Mouse (Mus musculus) adrenal gland, postnatal 14 days (tissue): Measurements from ENCODE around the gene Kcnb1. TPM values are rescaled to one million over a fixed set of nuclear protein-coding genes. Genes with fewer than 3 reads are reported as not detected.

Experiments
- DNase-seq: peaks from one replicate; pipeline ENCODE4 v3.0.0; 2021; ENCODE audit warnings: mixed read lengths
- total RNA-seq: library from RNA; stranded (reverse); gene quantifications from 2 replicates; pipeline ENCODE4 v1.2.3, GENCODE M21; 2021

Gene Kcnb1
- total RNA-seq, 1 experiment from 2014 or later = 22.1 TPM

DNA sequence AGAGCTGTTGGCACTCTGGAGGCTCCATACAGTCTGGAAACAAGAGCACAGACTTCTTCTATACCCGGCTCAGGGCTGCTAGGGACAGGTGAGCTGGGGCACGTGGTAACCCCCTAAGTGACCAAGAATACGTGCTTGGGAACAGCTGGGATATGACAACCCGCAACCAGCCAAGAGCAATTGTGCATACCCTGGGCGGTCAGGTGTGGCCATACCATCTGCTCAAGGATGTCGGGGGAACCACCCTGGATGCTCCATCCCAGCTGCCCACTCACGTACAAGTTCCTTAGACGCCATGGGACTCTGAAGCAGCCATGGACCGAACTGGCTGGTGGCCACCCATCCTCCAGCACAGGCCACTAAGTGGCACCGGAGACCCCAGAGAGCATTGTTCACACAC lies 26.8 kb downstream of the Kcnb1 start:
- no peak for DNase-seq

DNA sequence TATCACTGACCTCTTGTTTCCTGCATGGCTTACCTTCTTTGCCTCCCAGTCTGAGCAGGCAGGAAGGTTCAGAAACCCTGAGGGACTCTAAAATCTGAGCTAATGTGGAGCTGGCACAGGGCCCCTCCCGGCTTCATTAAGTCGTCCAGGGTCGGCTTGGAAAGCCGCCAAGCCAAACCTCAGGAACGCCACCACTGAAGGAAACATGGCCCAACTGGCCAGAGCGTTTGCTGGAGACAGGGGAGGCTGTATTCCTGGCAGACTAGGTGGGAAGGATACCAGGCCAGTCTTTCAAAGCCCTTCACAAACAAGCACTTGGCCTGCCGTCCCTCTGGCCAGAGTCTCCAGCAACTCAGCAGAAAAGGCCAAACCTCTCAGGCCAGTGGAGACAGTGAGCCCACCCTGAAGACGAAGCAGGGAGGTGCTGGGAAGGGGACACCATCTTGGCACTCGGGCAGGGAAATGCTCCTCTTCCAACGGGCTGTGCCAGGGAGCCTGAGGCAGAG lies 27.4 kb downstream of the Kcnb1 start:
- peak; percentile 66 for DNase-seq

DNA sequence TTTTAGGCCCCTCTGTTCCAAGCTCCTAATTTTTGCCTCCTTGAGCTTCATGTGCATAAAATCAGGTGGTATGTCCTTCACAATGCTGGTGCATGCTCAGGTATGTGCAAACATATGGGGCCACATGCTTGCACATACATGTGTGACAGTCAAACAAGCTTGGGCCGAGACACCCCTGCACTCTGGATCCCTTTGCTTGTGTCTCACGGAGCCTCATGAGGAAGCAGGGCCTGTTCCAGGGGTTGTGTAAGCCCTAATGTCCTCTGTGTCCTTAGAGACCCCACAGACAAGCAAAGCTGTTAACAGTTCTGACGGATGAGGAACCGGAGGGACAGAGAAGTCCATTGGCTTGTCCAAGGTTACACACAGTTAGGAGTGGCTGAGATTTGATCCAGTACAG lies 30.2 kb downstream of the Kcnb1 start:
- DNase-seq = no peak

DNA sequence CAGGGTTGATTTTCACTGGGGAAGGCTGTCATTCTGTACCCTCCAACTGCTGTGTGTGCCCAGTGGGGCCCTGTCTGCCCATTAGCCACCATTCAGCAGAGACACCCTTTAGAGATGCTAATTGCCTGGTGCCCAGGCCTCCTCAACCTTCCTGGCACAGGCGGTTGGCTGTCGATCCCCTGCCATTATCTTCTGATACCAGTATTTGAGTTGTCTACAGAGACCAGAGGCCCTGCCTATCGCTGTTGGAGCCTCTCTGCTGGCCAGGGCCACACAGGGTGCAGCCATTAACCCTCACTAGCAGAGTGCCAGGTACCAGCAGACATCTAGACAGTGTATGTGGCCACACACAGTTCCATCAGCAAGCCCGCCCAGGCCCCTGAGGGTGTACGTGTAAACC lies 31.2 kb downstream of the Kcnb1 start:
- DNase-seq = no peak

DNA sequence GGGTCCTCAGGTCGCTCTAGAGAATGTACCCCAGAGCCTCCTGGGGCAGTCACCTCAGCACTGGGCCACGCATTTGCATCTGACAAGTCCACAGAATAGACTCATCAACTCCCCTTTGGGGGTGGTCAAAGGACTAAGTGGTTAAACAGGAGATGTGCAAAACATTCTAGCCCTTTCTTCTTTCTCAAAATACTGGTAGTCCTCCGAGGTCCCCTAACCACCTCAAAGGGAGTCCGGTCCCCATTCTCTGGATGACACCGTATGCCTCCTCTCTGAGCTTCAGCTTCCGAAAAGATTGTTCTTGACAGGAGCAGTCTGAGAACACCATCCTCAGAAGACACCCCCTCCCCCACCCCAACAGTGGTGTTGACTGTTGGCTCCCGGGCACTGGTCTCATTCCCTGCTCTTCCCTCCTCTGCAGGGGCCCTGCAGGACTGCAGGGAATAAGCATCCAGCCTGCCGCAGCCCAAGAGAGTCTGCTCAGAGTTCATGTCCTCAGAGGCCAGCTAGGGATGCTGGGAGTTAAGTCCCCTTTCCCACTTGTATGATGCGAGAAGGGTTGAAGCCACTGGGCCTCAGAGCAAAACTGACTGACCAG lies 33.7 kb downstream of the Kcnb1 start:
- no peak for DNase-seq

DNA sequence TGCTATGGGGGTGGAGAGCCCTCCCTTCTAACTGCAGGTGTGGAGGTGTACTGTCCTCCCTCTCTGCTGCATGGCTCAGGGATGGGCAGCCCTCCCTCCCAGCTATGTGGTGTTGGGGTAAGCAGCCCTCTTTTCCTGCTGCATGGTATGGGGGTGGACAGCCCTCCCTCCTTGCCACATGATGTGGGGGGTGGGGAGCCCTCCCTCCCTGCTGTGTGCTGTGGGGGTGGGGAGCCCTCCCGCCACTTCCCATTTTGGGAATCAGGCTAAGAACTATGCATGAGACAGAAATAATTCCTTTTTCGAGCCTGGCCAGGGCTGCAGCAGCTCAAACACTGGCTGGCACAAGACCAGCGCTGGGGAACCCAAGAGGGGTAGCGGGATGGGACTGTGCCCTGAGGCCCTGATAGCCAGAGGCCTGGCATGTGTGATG lies 34.4 kb downstream of the Kcnb1 start:
- no peak for DNase-seq

DNA sequence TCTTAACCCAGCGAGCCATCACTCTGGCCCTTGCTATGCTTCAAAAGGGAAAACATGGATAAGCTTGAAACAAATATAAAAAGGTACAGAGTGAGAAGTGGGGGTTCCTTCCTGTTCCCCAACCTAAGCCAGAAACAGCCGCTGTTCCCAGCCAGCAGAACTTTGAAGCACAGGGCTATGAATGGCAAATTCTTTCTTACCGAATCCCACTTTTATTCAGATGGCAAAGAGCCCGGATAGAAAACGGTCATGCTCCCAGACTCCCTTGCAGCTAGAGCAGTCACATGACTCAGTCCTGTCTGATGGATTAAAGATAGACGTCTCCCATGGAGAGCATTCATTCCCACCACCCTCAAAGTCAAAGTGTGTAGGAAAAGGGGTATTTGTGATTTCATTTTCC lies 39.1 kb downstream of the Kcnb1 start:
- DNase-seq = no peak

DNA sequence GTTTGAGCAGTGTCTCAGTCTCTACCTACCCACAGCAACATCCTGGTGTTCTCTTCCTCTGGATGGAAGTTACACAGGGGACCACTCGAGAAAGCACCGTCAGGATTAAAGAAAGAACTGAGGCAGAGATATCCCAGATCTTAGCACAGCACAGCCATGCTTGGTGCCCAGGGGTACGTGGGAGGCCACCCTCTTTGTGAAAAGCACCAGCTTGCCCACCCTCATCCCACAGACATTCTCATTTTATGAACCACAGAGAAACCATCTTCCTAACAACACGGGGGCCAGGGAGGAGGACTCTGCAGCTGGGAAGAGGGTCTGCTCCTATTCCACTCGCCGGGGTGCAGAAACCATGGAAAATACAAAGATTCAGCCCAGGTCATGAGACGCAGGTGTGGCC lies 39.8 kb downstream of the Kcnb1 start:
- no peak for DNase-seq

DNA sequence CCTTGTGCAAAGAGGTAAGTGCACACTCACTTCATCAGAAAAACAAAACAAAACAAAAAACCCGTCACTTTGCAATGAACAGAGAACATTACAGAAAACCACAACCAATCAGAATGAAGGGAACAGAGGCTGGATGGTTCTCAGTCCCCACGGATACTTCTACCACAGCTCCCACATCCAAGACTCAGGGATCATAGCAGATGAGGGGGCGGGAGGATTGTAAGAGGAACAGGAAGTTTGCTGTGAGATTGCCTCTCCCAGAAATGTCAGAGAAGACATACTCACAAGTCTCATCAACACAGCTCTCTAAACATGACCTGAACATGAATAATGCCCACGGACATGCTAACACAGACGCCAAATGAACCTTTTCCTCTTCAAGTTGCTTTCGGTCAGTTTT lies 40.9 kb downstream of the Kcnb1 start:
- no peak for DNase-seq

DNA sequence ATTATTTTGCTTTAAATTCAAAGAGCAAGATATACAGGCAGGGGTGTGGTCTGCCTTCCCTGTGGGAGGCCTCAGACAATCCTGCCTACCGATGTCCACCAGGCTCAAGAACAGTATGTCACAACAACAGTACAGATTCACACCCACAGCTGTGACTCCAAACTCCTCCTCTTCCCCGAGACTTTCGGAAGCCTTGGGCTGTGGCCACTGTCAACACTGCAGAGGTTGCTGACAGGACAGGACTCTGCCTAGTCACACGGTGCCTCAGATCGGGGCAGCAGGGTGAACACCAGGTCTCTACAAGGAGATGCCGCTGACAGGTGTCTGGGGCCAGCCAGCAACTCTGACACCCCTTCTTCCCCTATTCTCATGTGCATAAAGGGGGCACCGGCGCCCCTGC lies 42.2 kb downstream of the Kcnb1 start:
- DNase-seq = peak; percentile 51

DNA sequence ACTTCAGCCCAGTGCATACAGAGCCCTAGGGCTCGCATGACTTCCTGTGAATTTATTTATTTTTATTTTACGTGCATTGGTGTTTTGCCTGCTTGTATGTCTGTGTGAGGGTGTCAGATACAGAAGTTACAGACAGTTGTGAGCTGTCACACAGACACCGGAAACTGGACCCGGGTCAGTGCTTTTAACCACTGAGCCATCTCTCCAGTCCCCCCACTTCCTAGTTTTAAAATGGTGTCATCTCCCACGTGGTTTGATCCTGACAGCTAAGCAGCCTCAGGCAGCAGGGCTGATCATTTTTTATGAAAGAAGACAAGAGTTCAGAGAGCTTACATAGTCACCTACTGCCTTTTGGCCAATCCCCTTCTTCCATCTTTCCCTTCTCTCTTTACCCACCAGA lies 44.1 kb downstream of the Kcnb1 start:
- DNase-seq = no peak

DNA sequence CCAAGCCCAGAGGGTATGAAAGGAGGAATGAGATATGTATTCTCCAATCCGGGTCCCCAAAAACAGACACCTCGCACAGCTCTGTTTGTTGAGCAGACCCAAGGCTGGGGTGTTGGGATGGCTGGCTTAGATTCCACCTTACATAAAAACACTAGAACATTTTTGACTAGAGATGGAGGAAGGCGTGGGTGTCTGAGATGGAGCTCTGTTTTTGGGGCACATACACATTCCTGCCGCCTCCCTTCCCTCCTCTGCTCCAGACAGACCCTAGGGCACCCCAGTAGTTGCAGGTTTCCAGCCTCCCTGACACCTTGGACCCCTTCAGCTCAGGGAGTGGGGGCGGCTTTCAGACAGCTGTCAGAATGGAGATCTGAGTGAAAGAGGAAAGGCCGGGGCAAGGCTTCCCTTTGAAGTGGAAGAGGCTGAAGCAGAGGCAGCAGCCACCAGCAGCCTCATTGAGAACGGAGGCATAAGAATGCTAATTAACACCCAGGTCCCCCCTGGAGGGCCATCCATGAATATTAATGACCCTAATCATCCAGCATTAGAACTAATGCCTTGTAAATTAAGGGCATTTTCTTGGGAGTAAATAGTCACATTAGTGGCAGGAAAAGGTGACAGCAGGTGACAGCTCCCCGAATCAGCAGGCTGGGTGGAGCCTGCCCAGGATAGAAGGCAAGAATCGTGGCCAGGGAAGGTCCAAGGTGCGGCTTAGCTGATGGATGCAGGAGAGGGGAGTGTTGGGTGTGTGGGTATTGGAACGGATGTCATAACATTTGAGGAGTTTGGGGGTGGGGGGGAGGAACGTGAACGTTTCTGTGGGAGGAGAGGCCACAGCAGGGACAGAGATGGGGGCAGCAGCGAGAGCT lies 45.3 kb downstream of the Kcnb1 start:
- no peak for DNase-seq

DNA sequence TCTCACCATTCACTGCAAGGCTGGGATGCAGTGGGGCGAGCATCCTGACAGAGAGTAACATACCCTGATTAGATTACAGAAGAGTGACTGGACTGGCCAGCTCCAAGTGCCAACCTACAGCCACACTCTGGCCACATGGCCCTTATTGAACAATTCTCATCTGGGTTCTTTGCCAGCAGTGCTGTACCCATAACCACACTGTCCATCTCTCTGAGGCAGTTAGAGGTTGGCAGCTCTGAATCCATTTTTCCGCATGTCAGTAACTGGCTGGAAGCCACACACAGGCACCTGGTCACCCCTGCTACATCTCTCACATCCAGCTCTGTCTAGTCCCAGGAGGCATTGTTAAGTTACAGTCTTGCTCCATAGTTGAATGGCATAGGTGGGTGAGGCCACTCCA lies 46.0 kb downstream of the Kcnb1 start:
- no peak for DNase-seq

DNA sequence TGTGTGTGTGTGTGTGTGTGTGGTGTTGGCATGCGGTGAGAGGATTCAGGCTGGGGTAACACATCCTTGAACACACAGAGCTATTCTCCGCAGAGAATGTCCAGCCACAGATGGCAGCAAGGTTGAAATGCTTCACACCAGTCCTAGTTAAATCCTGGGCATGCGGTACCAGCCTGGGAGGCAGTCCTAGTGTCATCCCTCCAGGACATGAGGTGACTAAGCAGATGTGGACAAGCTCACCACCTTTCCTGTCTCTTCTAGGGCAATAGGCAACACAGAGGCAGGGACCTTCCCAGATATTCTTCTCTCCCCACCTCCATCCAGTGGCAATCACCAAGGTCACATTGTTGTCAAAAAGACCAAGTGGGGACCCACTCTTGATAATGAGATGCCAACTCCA lies 47.7 kb downstream of the Kcnb1 start:
- DNase-seq = no peak

DNA sequence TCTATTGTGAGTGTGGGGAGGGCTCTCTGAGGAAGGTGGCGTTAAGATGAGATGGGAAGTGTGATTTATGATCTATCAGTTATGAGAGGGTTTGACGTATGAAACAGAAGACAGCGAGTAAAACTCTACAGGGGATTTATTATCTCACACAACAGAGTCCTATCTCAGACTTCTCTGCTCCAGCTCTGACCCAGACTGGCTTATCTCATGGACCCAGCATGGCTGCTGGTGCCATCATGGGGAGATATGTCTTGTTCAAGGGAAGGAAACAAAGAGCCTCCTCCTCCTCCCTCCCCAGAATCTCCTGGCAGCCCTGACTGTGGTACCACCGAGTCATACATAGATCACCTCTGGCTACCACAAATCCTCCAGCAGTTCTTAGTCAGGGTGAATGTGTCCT lies 48.1 kb downstream of the Kcnb1 start:
- no peak for DNase-seq

DNA sequence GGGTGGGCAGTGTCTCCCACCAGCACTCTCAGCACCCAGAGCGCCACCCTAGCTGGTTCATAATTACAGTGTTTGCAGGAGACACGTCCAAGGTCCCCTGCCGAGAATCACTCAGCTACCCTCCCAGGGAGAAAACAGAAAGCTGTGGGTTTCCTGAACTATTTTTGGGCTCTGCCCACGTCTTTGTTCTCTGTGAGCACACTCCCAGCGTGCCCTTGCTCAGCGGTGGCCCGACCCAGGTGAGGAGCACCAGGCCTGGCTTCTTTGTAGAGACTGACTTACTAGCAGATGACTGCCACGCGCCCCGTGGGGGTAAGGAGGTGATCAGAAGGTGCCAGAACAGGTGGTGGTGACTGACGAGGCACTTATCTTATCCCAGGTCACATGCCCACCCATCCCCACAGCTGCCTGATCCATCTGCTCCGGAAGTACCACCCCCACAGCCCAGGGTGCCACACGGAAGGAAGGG lies 50.1 kb downstream of the Kcnb1 start:
- DNase-seq = no peak

DNA sequence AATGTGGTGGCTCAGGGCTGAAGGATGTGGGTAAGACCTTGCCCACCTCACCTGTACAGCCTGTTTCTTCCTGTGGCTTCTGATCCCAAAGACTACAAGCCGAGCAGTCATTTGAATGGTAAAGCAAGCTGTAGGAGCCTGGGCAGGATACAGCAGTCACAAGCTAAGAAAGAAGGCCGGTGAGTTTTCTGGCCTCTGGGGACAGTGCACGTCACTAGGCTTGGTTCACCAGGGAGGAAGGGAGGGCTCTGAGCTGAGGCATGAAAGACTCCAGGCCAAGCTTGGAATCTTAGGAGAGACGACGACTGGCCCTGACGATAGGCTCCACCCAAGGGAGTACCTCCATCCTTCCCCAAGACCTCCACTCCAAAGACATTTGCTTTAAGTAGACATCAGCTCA lies 51.3 kb downstream of the Kcnb1 start:
- no peak for DNase-seq

DNA sequence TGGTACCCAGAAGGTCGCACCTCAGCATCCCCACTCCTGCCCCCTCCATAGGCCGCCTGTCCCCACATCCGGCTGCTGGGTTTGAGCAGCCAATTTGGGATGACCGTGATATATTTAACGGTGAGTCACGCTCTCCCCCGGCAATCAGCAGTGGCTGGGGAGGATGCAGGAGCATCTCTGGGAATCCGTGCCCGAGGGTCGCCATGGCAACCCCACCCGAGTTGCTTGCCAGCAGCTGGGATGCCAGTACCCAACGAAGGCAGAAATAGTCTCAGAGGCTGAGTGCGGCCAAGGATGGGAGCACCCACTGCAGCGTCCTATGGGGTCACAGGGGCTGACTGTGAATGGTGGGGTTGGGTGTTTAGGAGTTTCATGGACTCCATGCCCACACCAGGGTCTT lies 53.0 kb downstream of the Kcnb1 start:
- DNase-seq = peak; percentile 29

DNA sequence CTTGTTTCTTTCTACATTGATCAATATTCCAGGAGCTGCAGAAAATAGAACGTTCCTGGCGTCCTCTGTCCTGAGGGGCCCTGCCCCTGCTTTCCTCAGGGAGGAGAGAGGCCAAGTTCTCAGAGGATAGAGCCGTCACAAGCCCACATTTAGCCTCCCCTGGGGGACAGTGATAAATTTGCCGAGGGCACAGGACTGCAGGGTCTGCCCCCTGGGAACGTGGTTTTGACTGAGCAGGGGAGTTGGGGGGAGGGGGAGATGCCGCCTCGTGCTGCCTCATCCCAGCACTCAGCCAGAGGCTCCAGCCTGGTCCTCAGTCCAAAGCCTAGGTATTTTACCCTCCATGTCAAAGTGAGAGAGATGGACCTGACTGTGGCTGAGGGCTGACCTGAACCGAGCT lies 57.9 kb downstream of the Kcnb1 start:
- no peak for DNase-seq

DNA sequence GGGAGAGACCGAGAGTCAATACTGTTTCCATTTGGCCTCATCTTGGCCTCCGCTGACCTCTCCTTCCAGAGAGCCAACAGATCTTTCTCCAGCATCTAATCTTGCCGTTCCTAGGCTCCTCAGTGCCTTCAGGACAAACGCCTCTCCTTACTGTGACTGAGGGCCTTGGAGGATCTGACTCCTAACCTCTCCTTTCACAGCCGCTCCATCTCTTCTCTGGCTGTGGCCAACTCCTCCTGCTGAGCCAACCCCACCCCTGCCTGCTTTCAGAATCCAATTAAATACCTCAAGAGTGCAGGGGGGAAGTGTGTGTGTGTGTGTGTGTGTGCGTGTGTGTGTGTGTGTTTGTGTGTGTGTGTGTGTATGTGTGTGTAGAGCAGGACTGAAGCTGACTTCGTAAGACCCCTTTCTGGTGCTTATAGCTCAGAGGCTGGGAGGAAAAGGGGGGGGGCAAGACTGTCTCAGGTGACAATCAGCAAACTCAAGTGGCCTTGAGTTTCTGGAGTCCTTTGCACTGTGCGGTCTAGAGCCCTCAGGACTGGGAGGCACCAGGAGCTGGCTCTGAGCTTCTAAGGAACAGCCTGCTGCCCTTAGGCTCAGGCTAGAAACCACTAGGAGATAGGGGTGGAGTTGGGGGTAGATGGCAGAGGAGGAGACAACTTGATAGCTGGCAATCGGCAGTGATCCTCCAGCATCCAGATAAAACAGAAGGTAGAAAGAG lies 59.7 kb downstream of the Kcnb1 start:
- DNase-seq = no peak

DNA sequence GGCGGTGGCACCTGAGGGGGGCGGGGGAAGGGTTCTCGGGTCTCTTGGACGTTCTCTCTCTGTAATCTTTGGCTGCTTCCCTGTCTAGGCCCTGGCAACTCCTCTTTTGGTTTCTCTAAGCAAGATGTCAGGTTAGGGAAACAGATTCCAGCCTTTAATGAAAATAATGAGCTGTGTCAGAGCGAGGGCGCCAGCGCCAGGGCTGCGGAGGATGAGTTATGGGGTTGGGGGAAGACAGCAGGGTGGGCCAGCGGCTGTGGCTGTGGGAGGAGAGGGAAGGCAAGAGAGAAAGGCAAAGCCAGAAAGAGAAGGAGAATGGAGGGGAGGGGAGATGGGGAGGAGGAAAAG lies 60.4 kb downstream of the Kcnb1 start:
- DNase-seq = no peak

DNA sequence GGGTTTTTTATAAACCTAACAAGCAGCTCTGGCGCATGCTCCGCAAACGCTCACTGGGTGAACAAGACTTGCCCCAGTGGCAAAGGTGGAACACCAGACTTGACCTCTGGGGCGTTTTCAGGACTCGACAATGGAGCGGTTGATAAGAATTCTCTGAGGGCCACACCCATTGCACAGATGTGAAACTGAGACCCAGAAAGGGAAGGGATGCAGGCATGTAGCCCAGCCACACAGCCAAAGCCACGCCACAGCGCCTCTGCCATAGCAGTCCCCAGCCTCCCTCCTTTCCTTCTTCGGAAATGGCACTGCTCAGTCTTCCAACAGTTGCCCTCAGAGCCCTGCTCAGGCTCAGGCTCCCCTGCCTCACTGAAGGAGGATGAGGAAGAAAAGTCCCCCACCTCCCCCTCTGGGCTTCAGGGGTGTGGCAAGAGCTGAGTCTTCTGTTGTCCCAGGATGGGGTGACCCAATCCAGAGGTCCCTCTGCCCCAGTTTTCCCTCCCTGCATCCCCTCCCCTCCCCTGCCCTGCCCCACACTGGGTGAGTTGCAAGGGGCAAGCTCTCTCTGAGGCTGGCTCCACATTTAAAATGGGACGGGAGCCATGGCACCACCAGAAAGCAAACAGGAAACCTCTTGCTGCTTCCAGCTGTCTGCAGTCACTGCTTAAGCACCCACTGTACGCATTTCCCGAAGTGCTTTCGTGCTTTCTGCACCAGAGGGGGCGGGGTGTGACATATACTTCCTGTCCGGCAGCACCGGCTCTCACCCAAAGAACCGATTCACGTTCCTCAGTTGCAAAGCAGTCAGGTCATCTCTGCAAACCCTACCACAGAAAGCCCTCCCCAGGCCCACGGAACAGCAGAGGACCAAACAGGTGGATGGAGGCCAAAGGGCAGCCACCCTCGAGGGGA lies 61.0 kb downstream of the Kcnb1 start:
- DNase-seq = peak; percentile 59
